Mouse (Mus musculus): Measurements from ENCODE around the gene Dscam. TPM values are rescaled to one million over a fixed set of nuclear protein-coding genes. Genes with fewer than 3 reads are reported as not detected.
A peak's percentile ranks its signal among the peaks of the same experiment; 100 is the strongest.

Gene Dscam
- total RNA-seq, 2 experiments from 2014 or later = 39.5 to 43.1 TPM

DNA sequence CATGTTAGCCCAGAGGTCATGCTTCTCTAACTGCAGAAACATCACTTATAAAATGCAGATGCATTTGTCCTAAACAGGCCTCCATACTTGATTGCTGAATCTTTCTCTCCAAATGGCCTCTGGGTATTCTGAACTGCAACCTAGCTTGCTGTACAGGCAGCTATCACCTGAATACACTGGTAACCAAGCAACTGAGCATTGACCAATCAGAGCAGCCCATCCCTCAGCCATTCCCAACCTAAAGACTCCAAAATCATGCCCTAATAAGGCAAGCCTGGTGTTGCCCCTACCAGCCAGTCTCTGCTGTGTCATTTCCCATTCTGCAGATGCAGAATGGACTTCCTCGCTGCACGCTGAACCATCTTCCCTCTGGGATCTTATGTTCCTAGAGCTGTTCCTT is 200.9 kb downstream of the Dscam start:
- DNase-seq = peak; percentile 3
- intact Hi-C loops (cut with DNase I) = loop anchor here (2.0 kb wide), 1 partner anchor 31 kb away; no protein-coding TSS in a partner anchor

DNA sequence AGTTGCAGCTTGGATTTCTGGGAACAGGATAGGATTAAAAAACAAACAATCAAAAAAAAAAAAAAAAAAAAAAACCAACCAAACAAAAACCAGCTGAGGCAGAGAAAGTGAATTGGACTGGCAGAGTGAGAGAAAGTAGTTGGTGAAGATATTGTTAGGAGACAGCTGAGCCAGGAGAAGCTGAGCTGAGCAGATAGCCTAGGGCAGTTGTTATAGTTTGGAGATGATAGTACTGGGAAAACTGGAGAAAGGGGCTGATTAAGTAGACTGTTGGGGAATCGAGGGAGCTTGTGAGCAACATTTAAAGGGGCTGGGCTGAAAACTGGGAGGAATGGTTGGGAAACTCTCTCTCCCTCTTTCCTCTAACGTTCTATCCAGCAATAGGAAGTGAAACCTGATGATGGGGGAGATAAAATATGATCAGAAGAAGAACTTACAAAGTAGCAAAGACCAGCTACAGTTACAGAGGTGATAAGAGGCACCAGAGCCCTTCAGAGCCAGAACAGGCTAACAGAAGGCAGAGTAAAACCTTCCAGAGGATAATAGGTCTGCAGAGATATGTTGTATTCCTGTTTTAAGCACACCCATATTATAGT is 201.6 kb downstream of the Dscam start:
- DNase-seq = no peak
- intact Hi-C loops (cut with DNase I) = no loop called here

DNA sequence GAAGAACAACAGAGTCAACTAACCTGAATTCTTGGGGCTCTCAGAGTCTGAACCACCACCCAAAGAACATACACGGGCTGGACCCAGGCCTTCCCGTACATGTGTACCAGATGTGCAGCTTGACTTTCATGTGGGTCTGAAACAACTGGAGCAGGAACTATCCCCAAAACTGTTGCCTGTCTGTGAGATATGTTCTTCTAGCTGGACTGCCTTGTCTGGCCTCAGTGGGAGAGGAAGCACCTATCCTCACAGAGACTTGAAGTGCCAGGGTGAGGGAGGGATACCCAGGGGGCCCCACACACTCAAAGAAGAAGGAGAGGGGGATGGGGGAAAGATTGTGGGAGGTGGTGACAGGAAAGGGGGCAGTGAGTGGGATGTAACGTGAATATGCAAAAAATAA is 210.9 kb downstream of the Dscam start:
- intact Hi-C loops (cut with DNase I) = no loop called here
- no peak for DNase-seq

DNA sequence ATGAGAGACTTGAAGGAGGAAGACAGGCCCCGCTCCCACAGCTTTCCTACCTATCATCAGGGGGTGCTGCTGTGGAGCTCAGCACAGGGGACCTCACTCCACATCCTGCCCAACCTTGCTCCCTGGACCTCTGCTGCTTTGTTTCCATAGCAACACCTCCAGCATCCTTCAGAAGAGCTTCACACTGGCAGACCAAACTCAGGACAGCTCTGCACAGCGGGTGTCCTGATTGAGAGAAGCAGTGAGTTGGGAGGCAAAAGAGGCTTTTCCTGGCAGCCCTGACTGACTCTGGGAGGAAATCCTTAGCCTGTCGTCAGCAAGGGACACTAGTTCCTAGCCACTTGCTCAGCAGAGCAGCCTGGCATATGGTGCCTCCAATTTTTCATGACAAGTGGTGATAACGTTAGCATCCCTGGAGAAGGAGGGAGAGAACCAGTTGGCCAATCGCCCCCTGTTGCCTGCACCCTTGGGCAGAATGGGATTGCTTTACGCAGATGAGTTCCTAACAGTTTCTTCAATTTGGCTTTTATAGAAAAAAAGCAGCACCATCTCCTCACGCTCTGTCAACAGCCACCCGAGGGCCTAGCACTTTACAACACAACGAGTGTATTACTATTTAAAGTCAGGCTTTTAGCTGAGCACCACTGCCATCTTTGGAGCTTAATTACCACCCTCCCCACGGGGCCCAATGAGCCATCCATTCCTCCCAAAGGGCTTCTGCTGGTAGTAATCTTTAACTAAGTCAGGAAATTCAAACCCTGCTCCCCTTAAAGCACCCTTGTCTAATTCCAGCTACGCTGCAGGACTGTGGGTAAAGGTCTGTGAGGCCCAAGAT is 224.9 kb downstream of the Dscam start:
- intact Hi-C loops (cut with DNase I) = no loop called here
- DNase-seq = peak; percentile 82

DNA sequence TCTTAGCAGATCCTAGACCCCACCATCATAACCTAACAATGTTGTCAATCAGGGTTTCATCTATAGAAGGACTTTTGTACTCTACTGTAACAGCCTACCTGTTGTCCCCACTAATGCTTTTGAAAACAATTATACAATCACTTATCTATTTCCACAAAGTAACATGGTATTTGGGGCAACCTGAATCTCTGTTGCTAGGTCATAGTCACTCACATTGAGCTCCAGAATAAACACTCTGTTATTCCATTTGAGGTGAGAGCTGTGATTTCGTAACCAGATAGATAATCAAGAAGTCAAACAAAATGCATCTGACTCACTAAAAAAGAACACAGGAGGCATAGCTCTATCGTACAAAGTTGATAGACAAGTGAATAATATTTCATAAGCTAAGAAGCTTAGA is 226.9 kb downstream of the Dscam start:
- intact Hi-C loops (cut with DNase I) = no loop called here
- DNase-seq = no peak

DNA sequence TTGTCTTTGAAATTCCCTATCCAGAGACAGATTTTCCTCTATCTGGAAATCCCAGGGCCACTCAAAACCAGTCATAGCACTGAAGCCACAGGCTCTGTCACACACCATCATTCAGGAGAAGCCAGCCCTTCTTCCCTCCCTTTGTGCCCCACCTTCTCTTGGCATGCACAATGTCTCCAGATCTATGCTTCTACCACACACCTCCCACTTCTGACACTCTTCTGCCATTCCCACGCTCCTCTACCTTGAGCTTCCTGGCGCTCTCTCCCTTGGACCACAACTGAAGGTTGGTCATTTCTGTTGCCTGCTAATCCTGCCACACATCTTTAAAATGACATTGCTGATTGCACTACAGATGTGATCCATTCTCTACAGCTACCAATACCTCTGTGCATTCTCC is 235.8 kb downstream of the Dscam start:
- no peak for DNase-seq
- intact Hi-C loops (cut with DNase I) = no loop called here

DNA sequence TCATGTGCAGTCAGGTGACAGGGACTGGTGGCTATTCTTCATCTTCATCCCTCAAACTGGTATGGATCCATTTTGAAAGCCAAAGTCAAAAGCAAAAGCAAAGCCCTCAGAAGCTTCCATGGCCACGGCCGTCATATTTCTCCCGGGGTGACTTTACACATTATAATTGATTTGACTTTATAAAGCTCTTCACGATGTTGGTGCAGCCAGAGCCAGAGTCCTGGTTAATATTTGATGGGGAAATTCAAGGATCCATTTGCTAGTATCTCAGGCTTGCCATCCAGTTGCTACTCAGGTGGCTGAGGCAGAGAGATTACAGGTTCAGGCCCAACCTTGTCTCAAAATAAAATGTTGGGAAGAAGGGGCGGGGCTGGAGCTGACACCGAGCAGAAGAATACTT is 238.3 kb downstream of the Dscam start:
- intact Hi-C loops (cut with DNase I) = no loop called here
- no peak for DNase-seq

DNA sequence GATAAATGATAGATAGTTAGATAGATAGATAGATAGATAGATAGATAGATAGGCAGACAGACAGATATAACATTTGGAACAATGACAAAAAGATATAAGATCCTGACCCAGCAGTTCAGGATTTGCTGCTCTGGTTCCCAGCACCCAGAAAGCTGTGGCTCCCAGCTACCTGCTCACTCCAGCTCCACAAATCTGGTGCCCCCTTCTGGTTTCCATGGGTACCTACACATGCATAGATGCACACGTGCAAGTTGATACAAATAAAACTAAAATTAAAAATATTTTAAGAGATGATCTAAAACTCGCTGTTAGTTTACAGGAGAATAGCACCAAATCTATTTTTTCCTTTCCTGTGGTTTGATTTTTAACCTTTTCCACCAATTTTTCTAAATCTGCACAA is 238.8 kb downstream of the Dscam start:
- intact Hi-C loops (cut with DNase I) = no loop called here

DNA sequence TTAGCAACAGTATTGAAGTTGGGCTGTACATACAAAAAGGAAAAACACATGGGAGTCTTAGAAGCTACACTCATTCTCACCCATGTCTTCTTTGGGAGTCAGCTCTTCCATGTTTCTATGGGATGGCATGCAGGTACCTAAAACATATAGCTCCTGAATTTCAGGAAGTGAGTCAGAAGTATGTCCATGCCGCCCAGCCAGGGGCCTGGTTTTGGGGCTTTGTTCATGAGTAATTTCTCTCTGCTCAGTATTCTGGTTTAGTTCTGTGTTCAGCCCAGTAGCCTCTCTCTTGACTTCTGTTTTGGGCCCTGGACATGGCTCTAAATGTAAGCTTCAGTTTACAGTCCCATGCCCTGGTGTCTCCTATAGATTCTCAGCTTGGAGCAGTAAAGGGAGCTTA is 242.5 kb downstream of the Dscam start:
- intact Hi-C loops (cut with DNase I) = no loop called here
- DNase-seq = no peak

More for the DNA sequence above, 238.8 kb downstream of the Dscam start:
- no peak for DNase-seq

DNA sequence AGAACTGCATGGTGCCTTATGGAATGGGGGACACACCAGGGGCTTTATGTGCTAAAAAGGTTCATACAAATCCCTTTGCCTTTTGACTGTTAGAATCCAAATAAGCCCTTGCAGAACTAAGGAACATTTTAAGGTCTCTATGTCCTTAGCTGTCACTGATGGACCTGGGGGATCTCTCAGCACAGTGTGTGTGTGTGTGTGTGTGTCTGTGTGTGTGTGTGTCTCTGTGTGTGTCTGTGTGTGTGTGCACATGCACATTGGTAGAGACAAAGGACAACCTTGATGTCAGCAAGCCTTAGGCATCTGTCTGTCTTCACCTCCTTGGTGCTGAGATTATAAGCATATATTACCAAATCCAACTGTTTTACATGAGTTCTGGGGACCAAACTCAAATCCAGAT is 243.1 kb downstream of the Dscam start:
- no peak for DNase-seq
- intact Hi-C loops (cut with DNase I) = no loop called here

DNA sequence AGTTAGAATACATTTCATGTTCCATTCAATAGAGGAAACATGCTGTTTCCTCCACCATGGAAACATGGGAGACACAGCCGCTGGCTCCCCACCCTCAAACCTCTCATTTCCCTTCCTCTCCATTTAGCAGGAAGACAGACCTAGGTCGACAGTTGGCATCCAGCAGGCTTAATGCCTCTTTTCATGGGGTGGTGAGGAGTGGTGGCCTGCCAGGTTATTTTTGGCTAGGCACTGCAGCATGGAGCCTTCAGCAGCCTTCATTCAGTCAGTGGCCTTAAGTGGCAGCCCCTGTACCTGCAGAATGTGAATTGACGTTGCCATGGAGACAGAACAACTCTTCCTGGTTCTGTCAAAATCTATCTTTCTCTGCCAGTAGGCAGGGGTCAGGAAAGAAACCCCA is 243.6 kb downstream of the Dscam start:
- intact Hi-C loops (cut with DNase I) = no loop called here

DNA sequence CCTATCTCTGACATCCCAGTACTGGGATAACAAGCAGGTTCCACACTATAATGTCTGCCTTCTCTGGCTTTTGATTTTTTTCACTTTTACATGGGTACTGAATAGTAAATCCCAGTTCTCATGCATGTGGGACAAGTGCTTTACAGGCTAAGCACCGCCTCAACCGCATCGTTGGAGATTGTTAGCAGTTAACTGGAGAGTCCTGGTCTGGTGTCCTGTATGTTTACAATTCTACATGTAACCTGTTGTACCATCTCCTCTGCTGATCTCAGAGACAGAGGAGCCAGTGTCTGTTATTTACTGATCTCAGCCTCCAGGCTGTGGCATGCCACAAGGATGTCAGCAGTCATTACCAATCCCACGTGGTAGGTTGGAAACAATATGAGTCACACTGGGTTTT is 246.6 kb downstream of the Dscam start:
- intact Hi-C loops (cut with DNase I) = no loop called here
- DNase-seq = no peak

More for the DNA sequence above, 243.6 kb downstream of the Dscam start:
- DNase-seq = peak; percentile 84

DNA sequence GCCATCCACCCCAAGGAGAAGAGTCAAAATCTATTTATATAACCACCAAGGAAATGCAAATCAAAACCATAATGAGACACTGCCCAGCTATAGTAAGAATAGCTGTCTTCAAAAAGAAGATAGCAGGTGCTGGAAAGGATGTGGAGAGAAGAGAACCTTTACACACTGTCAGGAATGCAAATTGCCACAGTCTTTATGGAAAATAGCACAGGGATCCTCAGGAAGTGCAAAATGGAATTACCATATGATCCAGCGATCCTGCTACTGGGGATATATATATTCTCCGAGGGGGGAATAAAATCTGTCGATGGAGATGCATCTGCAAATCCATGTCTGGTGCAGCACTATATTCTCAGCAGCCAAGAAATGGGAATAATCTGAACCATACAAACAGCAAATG is 256.1 kb downstream of the Dscam start:
- intact Hi-C loops (cut with DNase I) = no loop called here
- DNase-seq = no peak

DNA sequence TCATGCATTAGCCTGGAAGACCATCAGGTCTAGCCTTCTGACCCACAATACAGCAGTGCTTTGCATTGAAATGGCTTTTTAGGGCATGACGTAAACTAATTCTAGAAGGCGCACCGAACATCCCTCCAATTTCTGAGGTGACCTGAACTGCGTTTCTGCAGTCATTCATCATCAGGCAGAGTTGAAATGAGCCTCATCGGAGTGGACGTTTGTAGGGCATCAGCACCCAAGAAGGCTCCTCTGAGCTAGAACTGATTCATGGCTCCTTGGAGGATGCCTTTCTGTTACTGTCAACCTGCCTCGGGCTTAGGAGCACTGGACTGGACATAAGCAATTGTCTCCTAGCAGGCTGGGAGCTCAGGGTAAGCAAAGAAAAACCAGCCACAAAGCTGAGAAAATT is 257.7 kb downstream of the Dscam start:
- intact Hi-C loops (cut with DNase I) = no loop called here
- no peak for DNase-seq

DNA sequence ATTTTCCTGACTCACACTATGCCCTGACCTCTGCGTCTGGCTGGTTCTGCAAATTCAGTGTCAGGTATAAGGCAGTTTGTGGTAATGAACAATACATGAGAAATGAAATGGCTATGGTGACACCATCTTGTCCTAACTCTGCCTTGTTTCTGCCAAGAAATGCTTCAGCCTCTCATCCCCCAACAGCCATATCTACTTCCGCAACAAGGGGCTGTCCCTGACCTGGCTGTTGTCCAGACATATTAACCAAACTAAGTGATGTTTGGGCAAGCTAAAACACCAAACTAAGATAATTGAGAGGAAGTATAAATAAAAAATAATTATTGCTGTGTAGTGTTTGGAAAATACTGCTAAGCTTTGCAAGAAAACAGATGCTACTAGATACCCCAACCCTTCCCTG is 258.4 kb downstream of the Dscam start:
- no peak for DNase-seq
- intact Hi-C loops (cut with DNase I) = no loop called here

DNA sequence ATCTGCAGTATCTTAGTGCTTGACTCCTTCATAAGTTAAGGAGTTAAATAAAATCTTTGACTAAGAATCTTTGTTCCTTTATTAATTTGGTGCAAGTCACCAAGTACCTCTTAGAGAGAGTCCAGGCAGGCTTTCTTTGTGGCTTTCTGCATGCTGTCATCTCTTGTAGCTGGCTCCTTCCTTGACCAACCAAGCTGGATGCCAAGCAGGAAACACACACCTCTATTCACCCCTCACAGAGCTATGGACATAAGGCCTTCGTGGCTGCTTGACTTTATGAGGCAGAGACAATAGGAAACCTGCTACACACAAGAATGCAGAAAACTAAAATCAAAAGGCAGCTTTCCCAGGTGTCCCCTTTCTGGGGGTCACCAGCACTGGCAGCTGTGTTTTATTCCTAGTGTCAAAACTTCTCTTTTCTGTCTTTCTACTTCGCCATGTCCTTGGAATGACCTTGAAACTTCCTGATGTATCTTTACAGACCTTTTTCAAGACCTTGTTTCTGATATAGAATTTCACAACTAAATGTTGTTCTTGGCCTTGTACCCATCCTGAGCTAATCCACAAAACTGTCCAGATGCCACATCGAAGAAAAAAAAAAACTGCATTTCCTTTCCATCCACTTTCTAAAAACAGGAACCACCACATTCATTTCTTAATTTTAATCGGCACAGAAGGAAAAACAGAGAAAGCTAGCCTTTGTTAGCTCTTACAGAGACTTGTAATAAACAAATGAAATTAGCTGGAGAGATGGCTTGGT is 260.0 kb downstream of the Dscam start:
- intact Hi-C loops (cut with DNase I) = no loop called here

DNA sequence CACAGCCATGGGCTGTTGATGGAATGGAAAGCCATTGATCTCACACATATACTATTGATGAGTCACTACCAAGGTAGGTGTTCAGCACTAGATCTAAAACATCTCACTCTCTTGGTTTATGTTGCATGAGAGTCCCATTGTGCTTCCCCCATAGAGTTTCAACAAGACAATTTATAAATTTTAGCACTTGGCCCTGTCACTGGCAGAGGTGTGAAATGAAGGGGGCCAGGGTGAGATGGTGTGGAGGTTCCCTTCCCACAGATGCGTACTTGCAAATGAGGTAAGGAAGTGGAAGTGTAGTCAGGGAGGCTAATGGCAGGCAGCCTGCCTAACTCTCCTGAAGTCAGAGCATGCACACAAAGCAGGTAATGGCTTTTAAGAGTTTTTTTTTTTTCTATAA is 262.7 kb downstream of the Dscam start:
- no peak for DNase-seq

More for the DNA sequence above, 260.0 kb downstream of the Dscam start:
- no peak for DNase-seq

DNA sequence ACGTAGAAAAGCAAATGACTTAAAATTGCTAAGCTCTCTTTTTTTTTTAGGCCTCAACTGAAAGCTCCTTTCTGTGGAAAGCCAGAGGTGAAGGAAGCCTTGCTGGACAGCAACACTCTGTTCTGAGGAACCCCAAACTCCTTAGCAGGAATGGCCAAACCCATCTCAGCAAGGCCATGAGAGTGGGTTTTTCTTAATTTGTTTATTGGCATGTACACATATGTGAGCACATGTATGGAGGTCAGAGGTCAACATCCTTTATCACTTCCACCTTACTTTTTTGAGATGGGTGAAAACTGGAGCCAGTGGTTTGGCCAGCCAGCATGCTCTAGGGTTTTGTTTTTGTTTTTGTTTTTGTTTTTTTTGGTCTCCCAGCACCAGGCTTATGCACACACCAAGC is 263.5 kb downstream of the Dscam start:
- intact Hi-C loops (cut with DNase I) = no loop called here
- no peak for DNase-seq

More for the DNA sequence above, 262.7 kb downstream of the Dscam start:
- intact Hi-C loops (cut with DNase I) = no loop called here

DNA sequence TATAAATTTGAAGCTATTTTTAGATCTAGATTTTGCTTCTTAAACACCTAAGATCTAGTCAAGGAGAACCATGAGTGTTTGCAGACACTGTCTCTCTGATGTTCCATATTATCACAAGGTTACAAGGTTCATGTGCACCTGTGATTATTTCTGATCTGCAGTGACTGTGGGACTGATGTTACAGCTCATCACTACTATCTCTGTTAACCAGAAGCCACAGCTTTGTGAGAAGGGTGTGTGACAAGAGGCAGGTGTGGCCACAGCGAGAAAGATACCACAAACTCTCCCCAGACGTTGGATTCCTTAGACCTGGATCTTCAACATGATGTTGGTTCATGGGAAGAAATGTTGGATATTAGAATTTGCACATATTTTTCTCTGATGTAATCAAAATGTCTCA is 263.9 kb downstream of the Dscam start:
- intact Hi-C loops (cut with DNase I) = no loop called here
- no peak for DNase-seq

DNA sequence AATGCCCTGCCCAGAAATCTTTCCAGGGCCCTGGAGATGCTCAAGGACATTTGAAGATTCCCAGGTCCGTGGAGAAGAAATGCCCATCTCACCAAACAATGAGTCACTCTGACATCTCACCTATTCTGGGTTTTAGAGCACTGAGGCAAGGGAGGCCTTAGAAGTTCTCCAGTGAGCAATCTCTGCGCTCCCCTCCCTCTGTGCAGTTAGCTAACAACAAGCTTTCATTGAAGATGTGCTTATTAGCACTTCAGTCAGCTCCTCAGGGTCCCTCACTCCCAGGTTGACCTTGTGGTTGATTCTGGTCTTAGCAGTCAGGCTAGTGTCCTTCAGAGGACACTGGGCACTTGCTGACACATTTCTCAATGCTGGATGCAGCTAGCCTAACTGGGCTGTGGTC is 265.8 kb downstream of the Dscam start:
- no peak for DNase-seq
- intact Hi-C loops (cut with DNase I) = no loop called here

DNA sequence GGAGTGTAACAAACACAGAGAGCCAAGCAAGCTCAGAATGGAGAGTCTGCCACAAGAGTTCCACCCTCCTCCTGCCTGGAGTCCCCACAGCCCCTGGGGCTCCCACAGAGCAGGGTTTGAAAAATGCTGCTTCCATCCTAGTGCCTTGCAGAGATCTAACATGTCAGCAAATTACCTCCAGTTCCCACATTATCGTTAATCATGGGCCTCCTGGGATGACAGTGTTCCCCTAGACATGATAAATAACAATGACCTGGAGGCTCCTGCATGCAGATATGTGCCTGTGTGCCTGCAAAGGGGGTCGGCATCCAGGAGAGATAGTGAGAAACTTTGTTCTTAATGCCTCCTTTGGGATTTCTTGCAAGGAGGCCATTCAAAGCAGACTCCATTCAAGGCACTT is 266.2 kb downstream of the Dscam start:
- no peak for DNase-seq
- intact Hi-C loops (cut with DNase I) = no loop called here

DNA sequence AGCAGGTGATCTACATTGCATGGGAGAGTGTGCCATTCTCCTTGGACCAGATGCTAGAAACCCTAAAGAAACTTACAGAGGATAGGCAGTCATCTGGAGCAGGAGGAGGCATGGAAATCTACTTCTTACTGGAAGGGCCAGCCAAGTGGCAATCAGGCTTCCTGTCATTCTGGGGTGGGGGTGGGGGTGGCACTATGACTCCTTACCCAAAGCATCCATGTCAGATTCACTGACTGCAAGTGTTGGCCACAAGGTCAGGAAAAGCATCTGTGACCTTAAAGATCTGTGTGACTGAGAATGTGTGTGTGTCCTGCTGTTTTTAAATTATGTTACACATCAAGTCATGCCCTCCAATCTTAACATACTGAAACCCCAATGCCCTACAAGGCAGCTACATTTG is 268.0 kb downstream of the Dscam start:
- intact Hi-C loops (cut with DNase I) = no loop called here
- no peak for DNase-seq

All from left cerebral cortex, postnatal 4 days (tissue).